ENCODE assay signal across 25 mouse cellular contexts in the genomic region with DNA sequence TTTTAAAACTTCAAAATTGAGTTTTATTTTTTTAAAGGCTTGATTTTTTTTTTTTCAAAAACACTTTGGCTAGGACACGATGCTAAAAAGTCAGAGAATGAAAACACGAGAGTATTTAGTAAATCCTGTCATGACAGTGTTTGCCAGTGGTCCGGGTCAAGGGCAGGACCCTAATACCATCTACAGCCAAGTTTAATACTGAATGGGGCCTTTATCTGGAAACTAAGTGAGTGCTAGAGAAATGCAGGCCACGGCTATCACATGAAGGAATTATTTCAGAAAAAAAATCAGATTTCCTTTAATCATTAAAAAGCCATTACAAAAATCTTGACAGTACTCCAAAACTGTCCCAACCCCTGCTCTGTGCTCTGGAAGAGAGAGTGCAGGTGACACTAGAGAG. TPM values are rescaled to one million over a fixed set of nuclear protein-coding genes. Genes with fewer than 3 reads are reported as not detected.
"Had no signal": no experiment of that assay in that cellular context is flagged by ENCODE, and none has a peak within 500 bp of the region (broad histone marks: within the 10 kb centered on the region; RNA-seq: fewer than 3 reads in every experiment).

No protein-coding gene starts in this region.

- H3K27me3 ChIP-seq: liver, embryonic 12.5 days; midbrain, embryonic 12.5 days; neural tube, embryonic 13.5 days; neural tube, embryonic 15.5 days had no signal

- H3K27ac ChIP-seq: liver, embryonic 12.5 days; liver, embryonic 14.5 days; midbrain, embryonic 10.5 days; midbrain, embryonic 12.5 days; neural tube, embryonic 13.5 days; neural tube, embryonic 15.5 days had no signal

- H3K9ac ChIP-seq: liver, embryonic 12.5 days; liver, embryonic 14.5 days; midbrain, embryonic 12.5 days; neural tube, embryonic 13.5 days; neural tube, embryonic 15.5 days had no signal

- ATAC-seq: liver, embryonic 12.5 days; midbrain, embryonic 16.5 days had no signal

- DNase-seq: midbrain, embryonic 14.5 days; retina, postnatal 1 day; right cerebral cortex, adult 18-20 months; right cerebral cortex, postnatal 25 days; right cerebral cortex, postnatal 4 days; spleen, adult 18-20 months; thymus, adult 18-20 months; thymus, postnatal 14 days; thymus, postnatal 36 days had no signal

- H3K4me1 ChIP-seq: midbrain, embryonic 10.5 days; midbrain, embryonic 12.5 days; neural tube, embryonic 13.5 days; neural tube, embryonic 15.5 days had no signal

- H3K4me3 ChIP-seq: liver, embryonic 12.5 days; midbrain, embryonic 10.5 days; midbrain, embryonic 12.5 days; myocyte; neural tube, embryonic 13.5 days; neural tube, embryonic 15.5 days had no signal

- H3K9me3 ChIP-seq: liver, embryonic 12.5 days; midbrain, embryonic 10.5 days; midbrain, embryonic 12.5 days; neural tube, embryonic 13.5 days; neural tube, embryonic 15.5 days had no signal

- H3K36me3 ChIP-seq: neural tube, embryonic 13.5 days; neural tube, embryonic 15.5 days had no signal

- H3K4me2 ChIP-seq: liver, embryonic 12.5 days; midbrain, embryonic 12.5 days; neural tube, embryonic 13.5 days; neural tube, embryonic 15.5 days had no signal

RNA-seq across cellular contexts. Expression of a gene that starts 15.1 kb away (rescaled TPM):
- total RNA-seq: megakaryocyte, adult 5-6 weeks; megakaryocyte-erythroid progenitor cell, adult 5-6 weeks had no signal
- polyA plus RNA-seq: liver, embryonic 12.5 days; liver, embryonic 14.5 days; liver, embryonic 16.5 days; midbrain, embryonic 10.5 days; midbrain, embryonic 12.5 days; midbrain, embryonic 14.5 days; midbrain, embryonic 16.5 days; myocyte; neural tube, embryonic 11.5 days; neural tube, embryonic 13.5 days; neural tube, embryonic 15.5 days; small intestine, adult 2 months; stomach, embryonic 14.5 days; stomach, embryonic 16.5 days; thymus, postnatal 0 days had no signal

RNA-seq across cellular contexts. Expression of a gene that starts 34.7 kb away (rescaled TPM):
- total RNA-seq: megakaryocyte-erythroid progenitor cell, adult 5-6 weeks had no signal
- polyA plus RNA-seq: liver, embryonic 12.5 days; liver, embryonic 16.5 days; midbrain, embryonic 10.5 days; midbrain, embryonic 12.5 days; midbrain, embryonic 14.5 days; midbrain, embryonic 16.5 days; myocyte; neural tube, embryonic 11.5 days; neural tube, embryonic 13.5 days; neural tube, embryonic 15.5 days; small intestine, adult 2 months had no signal
